Comparison of ENCODE assay signal across 8 mouse cellular contexts in genomic region chr5:125176864-125177263, GRCm38 (mm10). TPM values are rescaled to one million over a fixed set of nuclear protein-coding genes. Genes with fewer than 3 reads are reported as not detected.
DNase-seq lines count a peak whose midpoint lies in the region; ATAC-seq lines count a peak whose summit lies in the region.

No protein-coding gene starts in this region.

- H3K27me3 ChIP-seq in hindbrain, embryonic 11.5 days (ENCODE audit: control insufficient read depth, insufficient read depth, low read length) = no peaks in the 10 kb centered on the region
- no peaks in the 10 kb centered on the region for H3K27me3 ChIP-seq in stomach, embryonic 15.5 days (replicated peaks)

- no peaks in the 10 kb centered on the region for H3K36me3 ChIP-seq in hindbrain, embryonic 11.5 days (ENCODE audit: control insufficient read depth, insufficient read depth, low read length)
- H3K36me3 ChIP-seq in stomach, embryonic 15.5 days = no peaks in the 10 kb centered on the region

- no peaks in the 10 kb centered on the region for H3K9me3 ChIP-seq in hindbrain, embryonic 11.5 days (ENCODE audit: control insufficient read depth, low read length)
- H3K9me3 ChIP-seq in stomach, embryonic 15.5 days = no peaks in the 10 kb centered on the region

- ATAC-seq in hindbrain, embryonic 11.5 days (ENCODE audit: low FRiP score) = no peak
- ATAC-seq in stomach, embryonic 15.5 days (ENCODE audit: insufficient read depth, low FRiP score, low read depth) = no peak

- DNase-seq in adrenal gland, adult 2 months = peak; percentile 66
- DNase-seq in adrenal gland, adult 8-10 months = no peak
- peak; percentile 61 to 69 for DNase-seq in cerebellum, postnatal 25 days
- no peak for DNase-seq in hindbrain, embryonic 11.5 days (ENCODE audit: low spot score)
- peak; percentile 68 to 75 for DNase-seq in layer of hippocampus, postnatal 14 days (ENCODE audit: low spot score in 2 of 2)
- DNase-seq in lung, postnatal 10 days = peak; percentile 69
- DNase-seq in ovary, postnatal 14 days (ENCODE audit: low spot score) = no peak

- WGBS in hindbrain, embryonic 11.5 days = 8% methylated on average over 12 of the region's 12 CpGs
- 19% methylated on average over 12 of the region's 12 CpGs for WGBS in stomach, embryonic 15.5 days

- H3K4me2 ChIP-seq in hindbrain, embryonic 11.5 days (replicated peaks; ENCODE audit: low read depth, low read length) = peak overlapping the region; percentile 68
- peak overlapping the region; percentile 92 for H3K4me2 ChIP-seq in stomach, embryonic 15.5 days

- peak overlapping the region; percentile 89; the same call in 1 of the 2 replicates for H3K9ac ChIP-seq in hindbrain, embryonic 11.5 days (ENCODE audit: low read depth, low read length)
- H3K9ac ChIP-seq in stomach, embryonic 15.5 days = peak overlapping the region; percentile 88; the same call in 1 of the 2 replicates

- peak overlapping the region; percentile 53; the same call in 1 of the 2 replicates for H3K27ac ChIP-seq in hindbrain, embryonic 11.5 days (ENCODE audit: low read depth, low read length)
- peak overlapping the region; percentile 95 for H3K27ac ChIP-seq in stomach, embryonic 15.5 days

- H3K4me1 ChIP-seq in hindbrain, embryonic 11.5 days (replicated peaks; ENCODE audit: control insufficient read depth, insufficient read depth, low read length) = peaks cover 32% of the 10 kb centered on the region
- H3K4me1 ChIP-seq in stomach, embryonic 15.5 days = peaks cover 67% of the 10 kb centered on the region

- peak overlapping the region; percentile 82 for H3K4me3 ChIP-seq in hindbrain, embryonic 11.5 days (ENCODE audit: low read depth, low read length)
- H3K4me3 ChIP-seq in stomach, embryonic 15.5 days (replicated peaks) = peak overlapping the region; percentile 88

RNA-seq across cellular contexts. Expression of gene Ncor2, which starts 2.2 kb away (rescaled TPM):
- total RNA-seq in adrenal gland, adult 2 months (2021) = 100 to 1,000 TPM; 149 to 340 TPM
- polyA plus RNA-seq in adrenal gland, adult 2 months (2012; rRNA removed) = 183 and 229 TPM in 2 replicates
- 100 to 1,000 TPM; 188 to 380 (median 257) TPM for total RNA-seq in adrenal gland, adult 8-10 months (2022)
- 14.5 and 21.2 TPM in 2 replicates for polyA plus RNA-seq in hindbrain, embryonic 11.5 days (2014; fragmentation: Nextera tagmentation; extraction: Ambion mirVana)
- total RNA-seq in layer of hippocampus, postnatal 14 days (2021) = 100 to 1,000 TPM; 238 to 254 TPM
- 26.7 and 32.5 TPM in 2 replicates for polyA plus RNA-seq in stomach, embryonic 15.5 days (2015; fragmentation: Nextera tagmentation; extraction: Ambion mirVana)

Comparison
In these comparisons a context has a peak if more than half of its experiments do, and no peak if none do; other contexts are left out.
1. DNase-seq: peak in adrenal gland, adult 2 months (single experiment), cerebellum, postnatal 25 days (2 of 2), layer of hippocampus, postnatal 14 days (2 of 2) and lung, postnatal 10 days (single experiment); none in adrenal gland, adult 8-10 months (single experiment), hindbrain, embryonic 11.5 days (single experiment) and ovary, postnatal 14 days (single experiment).